Mouse (Mus musculus): ENCODE data around the gene Pik3r3. TPM values are rescaled to one million over a fixed set of nuclear protein-coding genes. Genes with fewer than 3 reads are reported as not detected.
"Not testable (repeated sequence)": the region's sequence is repeated elsewhere in the genome, so short reads cannot be mapped to it uniquely, and the experiment has no call there.

Gene Pik3r3
- total and polyA plus RNA-seq, 2 experiments from 2014 or later: 8.5 to 10.3 TPM

DNA sequence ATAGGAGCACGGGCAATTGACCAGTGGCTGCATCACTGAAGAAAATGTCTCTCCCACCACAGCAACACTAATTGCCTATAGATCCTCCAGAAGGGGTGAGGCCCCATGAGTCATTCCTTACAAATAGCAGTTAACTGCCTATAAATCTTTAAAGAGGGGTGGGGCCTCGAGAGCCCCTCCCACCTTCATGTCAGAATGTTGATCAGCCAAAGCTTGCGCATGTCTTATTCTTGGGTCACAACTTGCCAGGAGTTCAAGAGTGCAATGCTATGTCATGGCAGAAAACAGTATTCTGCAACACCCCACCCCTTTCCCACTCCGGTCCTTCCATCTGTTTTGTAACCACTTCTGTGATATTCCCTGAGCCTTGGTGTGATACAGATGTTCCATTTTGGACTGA lies 14.9 kb upstream of the Pik3r3 start:
- no peaks in the 10 kb centered on the region for H3K9me3 ChIP-seq (replicated peaks; ENCODE audit: control insufficient read depth, low read length)
- WGBS: 74% methylated on average over 4 of the region's 4 CpGs
- no peaks in the 10 kb centered on the region for H3K27me3 ChIP-seq (ENCODE audit: control insufficient read depth, insufficient read depth, low read length)

DNA sequence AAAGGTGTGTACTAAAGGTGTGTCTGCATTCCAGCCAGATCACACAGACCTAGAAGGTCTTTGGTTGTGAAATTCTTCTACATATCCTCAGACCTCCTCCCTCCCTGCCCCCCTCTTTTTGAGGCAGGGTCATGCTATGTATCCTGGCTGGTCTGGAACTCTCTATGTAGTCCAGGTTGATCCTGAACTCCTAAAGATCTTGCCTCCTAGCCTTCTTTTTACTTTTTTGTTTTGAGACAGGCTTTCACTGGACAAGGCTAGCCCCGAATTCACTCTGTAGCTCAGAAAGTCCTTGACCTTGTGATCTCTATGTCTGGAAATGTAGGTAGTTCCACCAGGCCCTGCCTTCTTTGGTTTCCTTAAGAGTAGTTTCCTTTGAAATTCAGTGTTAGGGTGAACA lies 12.5 kb upstream of the Pik3r3 start:
- TF ChIP-seq EP300 (IDR thresholded peaks at IDR 0.05; ENCODE audit: low read depth) (no peak), CTCF (IDR thresholded peaks at IDR 0.05; ENCODE audit: low read depth) (no peak)
- WGBS: 83% methylated on average over 1 of the region's 1 CpGs
- no peak for ATAC-seq (ENCODE audit: insufficient read depth, low read depth)
- Histone ChIP-seq H3K4me1 (ENCODE audit: control insufficient read depth, insufficient read depth) (no peaks in the 10 kb centered on the region), H3K4me2 (ENCODE audit: low read depth, low read length) (no peak overlapping the region), H3K27ac (ENCODE audit: low read depth) (no peak overlapping the region), H3K36me3 (replicated peaks; ENCODE audit: control insufficient read depth, insufficient read depth, low read length) (no peaks in the 10 kb centered on the region), H3K9me3 (replicated peaks; ENCODE audit: control insufficient read depth, low read length) (no peaks in the 10 kb centered on the region), H3K9ac (replicated peaks; ENCODE audit: low read depth, low read length) (no peak overlapping the region), H3K27me3 (ENCODE audit: control insufficient read depth, insufficient read depth, low read length) (no peaks in the 10 kb centered on the region), H3K4me3 (ENCODE audit: low read depth, low read length) (no peak overlapping the region)
- no peak for DNase-seq (ENCODE audit: low spot score)

More for the DNA sequence above, 14.9 kb upstream of the Pik3r3 start:
- DNase-seq (ENCODE audit: low spot score) (no peak), ATAC-seq (ENCODE audit: insufficient read depth, low read depth) (no peak)
- Histone ChIP-seq H3K4me2 (ENCODE audit: low read depth, low read length) (no peak overlapping the region), H3K27ac (ENCODE audit: low read depth) (no peak overlapping the region), H3K4me1 (ENCODE audit: control insufficient read depth, insufficient read depth) (no peaks in the 10 kb centered on the region), H3K36me3 (replicated peaks; ENCODE audit: control insufficient read depth, insufficient read depth, low read length) (no peaks in the 10 kb centered on the region), H3K9ac (replicated peaks; ENCODE audit: low read depth, low read length) (no peak overlapping the region), H3K4me3 (ENCODE audit: low read depth, low read length) (no peak overlapping the region)
- TF ChIP-seq EP300 (IDR thresholded peaks at IDR 0.05; ENCODE audit: low read depth) (no peak), CTCF (IDR thresholded peaks at IDR 0.05; ENCODE audit: low read depth) (no peak)

DNA sequence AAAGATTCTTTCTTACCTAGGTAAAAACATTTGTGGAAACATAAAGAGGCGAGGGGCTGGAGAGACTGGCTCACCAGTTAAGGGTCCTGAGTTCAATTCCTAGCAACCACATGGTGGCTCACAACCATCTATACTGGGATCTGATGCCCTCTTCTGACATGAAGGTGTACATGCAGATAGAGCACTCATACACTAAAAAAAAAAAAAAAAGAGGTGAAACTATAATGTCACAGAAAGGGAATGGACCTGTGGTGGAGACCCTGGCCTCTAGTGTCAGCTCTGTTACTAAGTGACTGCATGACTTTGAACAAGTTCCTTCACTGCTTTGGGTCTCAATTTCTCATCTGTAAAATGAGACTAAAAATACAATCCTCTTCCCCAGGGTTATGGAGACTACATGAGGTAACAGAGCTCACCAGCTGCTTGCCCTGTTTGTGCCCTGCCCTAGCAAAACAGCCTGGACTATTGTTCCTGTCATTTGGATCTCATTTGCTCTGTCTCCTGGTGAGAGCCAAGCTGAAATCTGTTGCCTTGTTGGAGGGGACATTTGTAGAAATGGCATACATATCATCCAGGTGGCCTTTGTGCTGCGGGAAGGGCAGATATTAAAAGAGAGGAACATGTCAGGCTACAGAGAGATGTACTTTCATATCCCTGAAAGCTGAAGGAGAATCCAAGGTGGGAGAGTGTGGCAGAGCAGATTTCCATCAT lies 5.4 kb upstream of the Pik3r3 start:
- WGBS: 74% methylated on average over 2 of the region's 2 CpGs
- Histone ChIP-seq H3K9me3 (replicated peaks; ENCODE audit: control insufficient read depth, low read length) (no peaks in the 10 kb centered on the region), H3K27ac (ENCODE audit: low read depth) (no peak overlapping the region), H3K27me3 (ENCODE audit: control insufficient read depth, insufficient read depth, low read length) (no peaks in the 10 kb centered on the region), H3K4me1 (ENCODE audit: control insufficient read depth, insufficient read depth) (peaks cover 8% of the 10 kb centered on the region; the same call in 1 of the 2 replicates), H3K4me3 (ENCODE audit: low read depth, low read length) (no peak overlapping the region), H3K36me3 (replicated peaks; ENCODE audit: control insufficient read depth, insufficient read depth, low read length) (no peaks in the 10 kb centered on the region), H3K9ac (replicated peaks; ENCODE audit: low read depth, low read length) (no peak overlapping the region), H3K4me2 (ENCODE audit: low read depth, low read length) (no peak overlapping the region)
- ATAC-seq (ENCODE audit: insufficient read depth, low read depth): no peak
- no peak for DNase-seq (ENCODE audit: low spot score)
- no peak for TF ChIP-seq EP300 (IDR thresholded peaks at IDR 0.05; ENCODE audit: low read depth)
- TF ChIP-seq CTCF (IDR thresholded peaks at IDR 0.05; ENCODE audit: low read depth): no peak

DNA sequence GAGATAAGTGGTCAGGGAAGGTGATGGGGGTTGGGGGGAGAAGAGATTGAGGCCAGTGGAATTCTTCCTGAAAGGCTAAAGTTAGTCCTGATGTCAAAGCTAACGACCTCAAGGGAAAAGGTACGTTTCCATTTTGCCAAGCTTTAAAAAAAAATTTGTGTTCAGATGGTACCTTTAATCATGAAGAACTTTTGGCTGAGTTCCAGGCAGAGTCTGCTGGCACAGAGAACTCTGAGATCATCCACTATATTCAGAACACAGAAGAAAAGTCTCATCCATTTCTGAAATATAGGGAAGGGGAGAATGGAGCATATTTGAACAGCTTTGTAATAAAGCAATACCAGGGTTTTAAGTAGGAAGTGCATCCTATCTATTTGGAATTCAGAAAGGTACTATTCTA lies 4.4 kb upstream of the Pik3r3 start:
- Histone ChIP-seq H3K4me2 (ENCODE audit: low read depth, low read length) (no peak overlapping the region), H3K27ac (ENCODE audit: low read depth) (no peak overlapping the region), H3K36me3 (replicated peaks; ENCODE audit: control insufficient read depth, insufficient read depth, low read length) (no peaks in the 10 kb centered on the region), H3K9ac (replicated peaks; ENCODE audit: low read depth, low read length) (no peak overlapping the region), H3K27me3 (ENCODE audit: control insufficient read depth, insufficient read depth, low read length) (no peaks in the 10 kb centered on the region), H3K4me3 (ENCODE audit: low read depth, low read length) (no peak overlapping the region), H3K9me3 (replicated peaks; ENCODE audit: control insufficient read depth, low read length) (no peaks in the 10 kb centered on the region), H3K4me1 (ENCODE audit: control insufficient read depth, insufficient read depth) (peaks cover 8% of the 10 kb centered on the region; the same call in 1 of the 2 replicates)
- WGBS: 15% methylated on average over 2 of the region's 2 CpGs
- ATAC-seq (ENCODE audit: insufficient read depth, low read depth) (no peak), DNase-seq (ENCODE audit: low spot score) (peak; percentile 75)
- TF ChIP-seq EP300 (IDR thresholded peaks at IDR 0.05; ENCODE audit: low read depth) (no peak), CTCF (IDR thresholded peaks at IDR 0.05; ENCODE audit: low read depth) (no peak)

DNA sequence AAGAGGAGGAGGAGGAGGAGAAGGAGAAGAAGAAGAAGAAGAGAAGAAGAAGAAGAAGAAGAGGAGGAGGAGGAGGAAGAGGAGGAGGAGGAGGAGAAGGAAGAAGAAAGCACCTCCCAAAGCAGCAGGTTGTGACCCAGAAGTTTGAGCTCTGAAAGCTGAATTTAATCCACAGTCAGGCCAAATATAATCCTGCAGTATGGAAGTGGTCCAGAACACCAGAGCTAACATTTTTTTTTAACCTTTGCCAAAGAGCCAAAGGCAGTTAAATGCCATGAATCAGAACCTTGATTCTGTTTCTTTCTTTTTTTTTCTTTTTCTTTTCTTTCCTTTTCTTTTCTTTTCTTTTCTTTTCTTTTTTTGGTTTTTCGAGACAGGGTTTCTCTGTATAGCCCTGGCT lies 3.8 kb upstream of the Pik3r3 start:
- WGBS: 85% methylated on average over 1 of the region's 1 CpGs
- H3K9me3 ChIP-seq (replicated peaks; ENCODE audit: control insufficient read depth, low read length); H3K27ac ChIP-seq (ENCODE audit: low read depth); H3K36me3 ChIP-seq (replicated peaks; ENCODE audit: control insufficient read depth, insufficient read depth, low read length); H3K4me1 ChIP-seq (ENCODE audit: control insufficient read depth, insufficient read depth); H3K9ac ChIP-seq (replicated peaks; ENCODE audit: low read depth, low read length); H3K4me3 ChIP-seq (ENCODE audit: low read depth, low read length); H3K27me3 ChIP-seq (ENCODE audit: control insufficient read depth, insufficient read depth, low read length); ATAC-seq (ENCODE audit: insufficient read depth, low read depth); DNase-seq (ENCODE audit: low spot score); H3K4me2 ChIP-seq (ENCODE audit: low read depth, low read length): not testable (repeated sequence)

DNA sequence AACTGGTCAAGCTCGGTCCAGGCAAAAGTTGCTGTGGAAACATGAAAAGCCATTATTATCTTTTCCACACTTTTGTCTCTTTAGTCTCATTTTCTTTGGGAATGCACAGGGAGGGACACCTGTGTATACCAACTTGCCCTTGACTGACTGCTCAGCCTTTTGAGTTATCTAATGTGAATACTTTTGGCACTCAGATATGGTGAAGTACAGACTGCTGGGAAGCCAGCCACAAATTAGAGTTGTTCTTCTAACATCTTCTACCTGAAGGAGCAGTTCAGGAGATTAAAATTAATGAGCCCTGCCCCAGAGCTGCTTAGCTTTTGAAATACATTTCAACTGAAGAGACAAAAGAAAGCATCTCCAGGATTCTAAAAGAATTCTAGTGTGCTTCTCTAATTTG lies 2.4 kb upstream of the Pik3r3 start:
- H3K9ac ChIP-seq (replicated peaks; ENCODE audit: low read depth, low read length): no peak overlapping the region
- DNase-seq (ENCODE audit: low spot score): no peak
- H3K9me3 ChIP-seq (replicated peaks; ENCODE audit: control insufficient read depth, low read length): no peaks in the 10 kb centered on the region
- TF ChIP-seq CTCF (IDR thresholded peaks at IDR 0.05; ENCODE audit: low read depth) (no peak), EP300 (IDR thresholded peaks at IDR 0.05; ENCODE audit: low read depth) (no peak)
- peaks cover 10% of the 10 kb centered on the region; the same call in 1 of the 2 replicates for H3K4me1 ChIP-seq (ENCODE audit: control insufficient read depth, insufficient read depth)
- H3K4me2 ChIP-seq (ENCODE audit: low read depth, low read length): no peak overlapping the region
- no peak for ATAC-seq (ENCODE audit: insufficient read depth, low read depth)
- H3K27ac ChIP-seq (ENCODE audit: low read depth): no peak overlapping the region
- H3K27me3 ChIP-seq (ENCODE audit: control insufficient read depth, insufficient read depth, low read length): no peaks in the 10 kb centered on the region
- no peaks in the 10 kb centered on the region for H3K36me3 ChIP-seq (replicated peaks; ENCODE audit: control insufficient read depth, insufficient read depth, low read length)
- H3K4me3 ChIP-seq (ENCODE audit: low read depth, low read length): no peak overlapping the region
- 77% methylated on average over 1 of the region's 1 CpGs for WGBS
